Mouse (Mus musculus) ES-Bruce4 (cell line): ENCODE data around the gene Ube2e3.

ENCODE experiments used
- CTCF ChIP-seq: IDR thresholded peaks from one replicate; pipeline ENCODE4 v1.8.1; 2011; ENCODE audit warnings: low read depth, low read length
- EP300 ChIP-seq: IDR thresholded peaks from 2 replicates; pipeline ENCODE4 v1.6.1; 2011; ENCODE audit warnings: low read depth, low read length; ENCODE audit not compliant: insufficient read depth
- POLR2A ChIP-seq: IDR thresholded peaks from one replicate; pipeline ENCODE4 v1.8.1; 2011; ENCODE audit warnings: low read length; ENCODE audit not compliant: insufficient read depth

- no peak for TF ChIP-seq EP300
- TF ChIP-seq CTCF: no peak
- TF ChIP-seq POLR2A: no peak
Measured at GRCm38 (mm10) chr2:78870443-78871025, 2.6 kb downstream of the Ube2e3 start.
